ENCODE assay signal across 8 mouse cellular contexts in the genomic region with DNA sequence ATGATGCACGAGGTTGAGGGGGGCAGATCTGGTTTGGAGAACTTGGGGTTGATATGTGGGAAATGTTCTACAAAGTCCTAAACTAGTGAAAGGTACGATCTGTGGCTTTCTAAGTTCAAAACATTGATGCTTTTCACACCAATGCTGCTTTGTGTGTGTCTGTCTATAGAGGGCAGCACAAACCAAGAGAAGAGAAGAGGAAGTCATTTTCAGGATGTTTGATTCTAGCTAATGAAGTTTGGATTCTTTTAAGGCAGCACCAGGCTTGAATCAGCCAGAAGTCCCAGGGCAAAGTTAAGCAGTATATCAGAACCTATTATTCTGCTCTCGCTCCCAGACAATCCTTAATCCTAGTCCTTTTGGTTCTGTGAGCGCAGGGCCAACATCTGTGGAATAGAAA. TPM values are rescaled to one million over a fixed set of nuclear protein-coding genes. Genes with fewer than 3 reads are reported as not detected.
DNase-seq lines count a peak whose midpoint lies in the region; ATAC-seq and TF ChIP-seq lines count a peak whose summit lies in the region.

No protein-coding gene starts in this region.

- no peaks in the 10 kb centered on the region for H3K4me1 ChIP-seq in heart, postnatal 0 days (ENCODE audit: control insufficient read depth, insufficient read depth)
- H3K4me1 ChIP-seq in heart, embryonic 12.5 days (replicated peaks): no peaks in the 10 kb centered on the region

- TF ChIP-seq POLR2A in brain, embryonic 14.5 days (IDR thresholded peaks at IDR 0.05; ENCODE audit: borderline replicate concordance, extremely low read depth, insufficient read depth, insufficient read length, poor library complexity, severe bottlenecking): no peak

- H3K9ac ChIP-seq in heart, postnatal 0 days (replicated peaks; ENCODE audit: low read depth, low read length): no peak overlapping the region
- no peak overlapping the region for H3K9ac ChIP-seq in heart, embryonic 12.5 days

- no peak overlapping the region for H3K4me2 ChIP-seq in heart, postnatal 0 days (ENCODE audit: low read depth, low read length)
- H3K4me2 ChIP-seq in heart, embryonic 12.5 days: no peak overlapping the region

- H3K36me3 ChIP-seq in heart, postnatal 0 days (replicated peaks; ENCODE audit: control insufficient read depth, insufficient read depth, low read length): no peaks in the 10 kb centered on the region
- H3K36me3 ChIP-seq in heart, embryonic 12.5 days: no peaks in the 10 kb centered on the region

- peak; percentile 29 for DNase-seq in heart, postnatal 0 days (ENCODE audit: low spot score)
- peak; percentile 9 for DNase-seq in ovary, postnatal 14 days (ENCODE audit: low spot score)
- DNase-seq in ovary, postnatal 10 days (ENCODE audit: low spot score): no peak
- peak; percentile 59 for DNase-seq in brain, embryonic 14.5 days (ENCODE audit: low read depth)
- peak; percentile 62 for DNase-seq in naive thymus-derived CD4-positive, alpha-beta T cell, adult 2 months (ENCODE audit: low read depth)
- DNase-seq in urinary bladder, adult 18-20 months (ENCODE audit: low spot score in 2 of 2): no peak
- no peak for DNase-seq in layer of hippocampus, adult 8-10 months (ENCODE audit: low spot score in 2 of 2)

- no peak for TF ChIP-seq EP300 in heart, postnatal 0 days (IDR thresholded peaks at IDR 0.05; ENCODE audit: low read depth)

- H3K27me3 ChIP-seq in heart, postnatal 0 days (ENCODE audit: control insufficient read depth, insufficient read depth, low read length): no peaks in the 10 kb centered on the region
- peaks cover 6% of the 10 kb centered on the region for H3K27me3 ChIP-seq in heart, embryonic 12.5 days (replicated peaks)

- H3K27ac ChIP-seq in heart, postnatal 0 days (ENCODE audit: low read depth): peak overlapping the region; percentile 30; the same call in 1 of the 2 replicates
- no peak overlapping the region for H3K27ac ChIP-seq in heart, embryonic 12.5 days (ENCODE audit: poor library complexity, severe bottlenecking)

- H3K9me3 ChIP-seq in heart, postnatal 0 days (replicated peaks; ENCODE audit: control insufficient read depth, low read length): no peaks in the 10 kb centered on the region
- no peaks in the 10 kb centered on the region for H3K9me3 ChIP-seq in heart, embryonic 12.5 days (replicated peaks)

- ATAC-seq in heart, postnatal 0 days (ENCODE audit: insufficient read depth, low read depth): no peak
- ATAC-seq in heart, embryonic 12.5 days (ENCODE audit: insufficient number of reproducible peaks, low FRiP score): no peak

- no peak overlapping the region for H3K4me3 ChIP-seq in heart, postnatal 0 days (ENCODE audit: low read depth, low read length)
- H3K4me3 ChIP-seq in heart, embryonic 12.5 days: no peak overlapping the region

- TF ChIP-seq CTCF in heart, postnatal 0 days (IDR thresholded peaks at IDR 0.05; ENCODE audit: low read depth): peak; percentile 68
- peak; percentile 29; the same call in 1 of the 2 replicates for TF ChIP-seq CTCF in brain, embryonic 14.5 days (IDR thresholded peaks at IDR 0.05; ENCODE audit: borderline replicate concordance, extremely low read depth, insufficient read depth, insufficient read length)

- WGBS in heart, postnatal 0 days: 32% methylated on average over 4 of the region's 4 CpGs
- WGBS in heart, embryonic 12.5 days: 46% methylated on average over 4 of the region's 4 CpGs

RNA-seq across cellular contexts. Expression of a gene that starts 12.0 kb away (rescaled TPM):
- total RNA-seq in heart, postnatal 0 days (2014; rRNA removed; ENCODE audit: low replicate concordance): 3.9 and 13.9 TPM in 2 replicates
- polyA plus RNA-seq in heart, postnatal 0 days (2015; fragmentation: Nextera tagmentation; extraction: Ambion mirVana): 21.8 and 22.7 TPM in 2 replicates
- 47.2 and 50.3 TPM in 2 replicates for polyA plus RNA-seq in heart, embryonic 12.5 days (2016; fragmentation: Nextera tagmentation; extraction: Ambion mirVana)
- 59.4 and 66.0 TPM in 2 replicates for polyA plus RNA-seq in brain, embryonic 14.5 days (2012; rRNA removed)
- 10 to 100 TPM; 51.9 to 67.4 (median 63.3) TPM for total RNA-seq in layer of hippocampus, adult 8-10 months (2022)

RNA-seq across cellular contexts. Expression of a gene that starts 21.4 kb away (rescaled TPM):
- 7.7 and 13.7 TPM in 2 replicates for total RNA-seq in heart, postnatal 0 days (2014; rRNA removed; ENCODE audit: low replicate concordance)
- 7.3 and 7.8 TPM in 2 replicates for polyA plus RNA-seq in heart, postnatal 0 days (2015; fragmentation: Nextera tagmentation; extraction: Ambion mirVana)
- 18.9 and 23.2 TPM in 2 replicates for polyA plus RNA-seq in heart, embryonic 12.5 days (2016; fragmentation: Nextera tagmentation; extraction: Ambion mirVana)
- polyA plus RNA-seq in brain, embryonic 14.5 days (2012; rRNA removed): 32.9 and 38.0 TPM in 2 replicates
- 10 to 100 TPM in 1 of 4 experiments, 1 to 10 TPM in 3; 8.6 to 10.0 (median 9.0) TPM for total RNA-seq in layer of hippocampus, adult 8-10 months (2022)

RNA-seq across cellular contexts. Expression of a gene that starts 26.6 kb away (rescaled TPM):
- total RNA-seq in heart, postnatal 0 days (2014; rRNA removed; ENCODE audit: low replicate concordance): 22.1 and 33.6 TPM in 2 replicates
- 59.5 and 64.1 TPM in 2 replicates for polyA plus RNA-seq in heart, postnatal 0 days (2015; fragmentation: Nextera tagmentation; extraction: Ambion mirVana)
- polyA plus RNA-seq in heart, embryonic 12.5 days (2016; fragmentation: Nextera tagmentation; extraction: Ambion mirVana): 98.1 and 98.3 TPM in 2 replicates
- polyA plus RNA-seq in brain, embryonic 14.5 days (2012; rRNA removed): 41.3 TPM in 2 replicates
- 10 to 100 TPM; 69.7 to 84.0 (median 78.9) TPM for total RNA-seq in layer of hippocampus, adult 8-10 months (2022)

RNA-seq across cellular contexts. Expression of a gene that starts 43.5 kb away (rescaled TPM):
- total RNA-seq in heart, postnatal 0 days (2014; rRNA removed; ENCODE audit: low replicate concordance): 6.5 and 7.4 TPM in 2 replicates
- polyA plus RNA-seq in heart, postnatal 0 days (2015; fragmentation: Nextera tagmentation; extraction: Ambion mirVana): 2.4 and 2.8 TPM in 2 replicates
- 5.0 and 5.4 TPM in 2 replicates for polyA plus RNA-seq in heart, embryonic 12.5 days (2016; fragmentation: Nextera tagmentation; extraction: Ambion mirVana)
- polyA plus RNA-seq in brain, embryonic 14.5 days (2012; rRNA removed): 19.9 and 35.7 TPM in 2 replicates
- 10 to 100 TPM; 33.6 to 37.1 (median 35.0) TPM for total RNA-seq in layer of hippocampus, adult 8-10 months (2022)

Comparison
In these comparisons a context has a peak if more than half of its experiments do, and no peak if none do; other contexts are left out.
1. DNase-seq: peak in heart, postnatal 0 days (single experiment), ovary, postnatal 14 days (single experiment), brain, embryonic 14.5 days (single experiment) and naive thymus-derived CD4-positive, alpha-beta T cell, adult 2 months (single experiment); none in ovary, postnatal 10 days (single experiment), urinary bladder, adult 18-20 months (0 of 2) and layer of hippocampus, adult 8-10 months (0 of 2).